Mouse (Mus musculus) lung, postnatal 36 days (tissue): Measurements from ENCODE around the gene Pole4.
"Not testable (repeated sequence)": the region's sequence is repeated elsewhere in the genome, so short reads cannot be mapped to it uniquely, and the experiment has no call there.

Source experiments
- DNase-seq: peaks from one replicate; pipeline ENCODE4 v3.0.0; 2022; ENCODE audit warnings: mixed read lengths

Gene Pole4

DNA sequence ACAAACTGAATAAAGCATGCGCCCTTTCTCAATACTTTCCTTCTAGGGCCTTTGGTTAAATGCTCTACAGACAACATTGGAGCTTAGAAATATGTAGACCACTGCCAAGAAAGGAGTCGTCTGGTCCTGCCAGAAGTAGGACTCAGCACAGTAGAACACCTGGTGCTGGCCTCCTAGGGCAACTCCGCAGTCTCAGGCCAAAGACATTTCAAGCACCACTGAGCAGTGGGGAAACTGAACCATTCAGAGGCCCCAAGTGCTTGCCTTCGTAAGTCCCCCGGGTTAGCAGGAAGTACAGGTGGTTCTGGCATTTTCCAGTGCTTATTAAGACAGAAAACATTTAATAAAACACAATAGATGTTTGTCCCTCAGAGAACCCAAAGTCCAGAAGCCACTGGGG is 9.7 kb upstream of the Pole4 start:
- DNase-seq, result no peak

DNA sequence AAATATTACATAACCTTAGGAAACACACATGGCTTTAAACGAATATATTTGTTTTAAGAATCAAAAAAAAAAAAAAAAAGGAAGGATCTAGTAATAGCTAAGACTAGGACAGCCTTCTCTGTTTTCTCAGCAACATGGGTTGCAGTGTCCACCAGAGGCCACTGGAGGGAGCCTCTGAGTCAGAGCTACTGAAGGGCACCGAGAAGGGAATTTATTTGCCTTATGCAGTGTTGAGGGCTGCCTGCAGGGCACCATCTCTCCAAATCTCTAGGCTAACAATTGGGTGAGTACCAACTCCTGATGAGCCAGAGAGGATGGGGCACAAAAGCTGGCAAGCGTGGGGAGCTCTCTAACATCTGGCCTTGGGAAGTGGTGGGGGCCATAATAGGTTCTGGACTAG is 9.1 kb upstream of the Pole4 start:
- DNase-seq, result peak; percentile 92

DNA sequence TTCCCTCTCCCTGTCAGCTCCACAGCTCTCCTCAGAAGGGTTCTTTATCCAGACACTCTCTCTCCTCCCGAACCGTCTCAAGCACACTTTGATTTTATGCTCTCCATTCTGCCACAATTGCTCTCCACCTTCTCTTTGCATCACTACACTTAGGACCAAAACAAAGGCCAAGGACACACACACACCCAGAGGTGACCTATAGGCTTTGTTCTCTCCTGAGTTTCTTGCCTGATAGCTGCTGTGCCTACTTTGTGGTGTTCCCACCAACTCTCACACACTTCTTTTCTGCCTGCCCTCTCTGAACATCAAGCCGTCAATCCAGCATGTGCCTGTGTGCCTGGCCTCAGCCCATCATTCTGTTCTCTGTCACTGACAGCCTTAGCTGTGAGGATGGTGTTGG is 2.6 kb upstream of the Pole4 start:
- no peak for DNase-seq

DNA sequence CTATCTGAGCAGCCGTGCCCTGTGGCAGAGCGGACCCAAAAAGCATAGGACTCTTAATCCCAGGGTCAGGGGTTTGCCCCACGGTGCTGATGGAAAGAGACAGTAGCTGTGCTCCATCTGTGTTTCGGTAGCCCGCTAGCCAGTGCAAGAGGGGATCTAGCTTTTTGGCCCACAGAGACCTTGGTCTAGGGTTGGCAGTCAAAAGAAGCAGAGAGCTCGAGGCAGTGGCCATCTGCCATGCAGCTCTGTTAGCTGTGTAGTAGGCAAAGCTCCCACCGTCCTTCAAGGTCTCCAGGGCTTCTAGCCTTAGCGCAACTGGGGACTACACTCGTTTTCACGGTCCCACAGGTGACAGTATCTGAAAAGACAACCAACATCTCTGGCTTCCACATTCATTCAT is 2.1 kb upstream of the Pole4 start:
- DNase-seq, result no peak

DNA sequence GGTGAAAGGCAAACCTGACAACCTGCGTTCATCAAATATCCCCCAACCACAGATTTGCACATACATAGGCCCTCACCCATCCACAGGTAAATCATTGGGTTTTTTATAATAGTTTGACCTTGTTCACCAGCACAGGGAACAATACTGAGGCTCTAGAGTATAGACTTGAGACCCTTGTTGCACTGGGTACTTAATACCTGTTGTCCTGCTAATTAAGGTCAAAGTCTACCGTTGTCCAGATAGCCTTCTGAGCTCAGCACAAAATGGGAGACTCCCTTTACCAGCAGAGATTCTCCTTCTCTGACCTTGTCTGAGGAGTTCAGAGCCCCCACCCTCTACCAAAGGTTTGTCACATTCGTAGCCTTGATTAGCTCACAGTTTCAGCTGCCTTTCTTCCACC is 1.5 kb downstream of the Pole4 start:
- no peak for DNase-seq

DNA sequence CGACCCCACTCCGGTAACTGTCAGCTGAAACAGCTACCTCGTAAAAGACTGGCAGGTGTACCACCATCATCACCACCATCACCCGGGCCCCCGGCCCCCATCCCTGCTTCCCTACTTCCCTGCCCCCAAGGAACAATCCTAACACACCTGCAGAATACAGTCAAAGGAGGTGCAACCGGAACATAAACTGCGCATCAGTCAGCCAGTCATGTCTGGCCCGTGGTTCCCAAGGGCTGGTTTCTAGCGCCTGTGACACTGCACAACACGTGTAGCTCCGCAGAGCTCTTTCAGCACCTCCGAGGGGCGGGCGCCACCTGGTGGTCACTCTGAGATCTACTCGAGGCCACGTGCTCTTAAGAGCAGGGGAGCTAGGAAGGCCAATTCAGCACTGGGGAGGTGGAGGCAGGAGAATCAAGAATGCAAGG is 2.6 kb downstream of the Pole4 start:
- DNase-seq, result peak; percentile 91

DNA sequence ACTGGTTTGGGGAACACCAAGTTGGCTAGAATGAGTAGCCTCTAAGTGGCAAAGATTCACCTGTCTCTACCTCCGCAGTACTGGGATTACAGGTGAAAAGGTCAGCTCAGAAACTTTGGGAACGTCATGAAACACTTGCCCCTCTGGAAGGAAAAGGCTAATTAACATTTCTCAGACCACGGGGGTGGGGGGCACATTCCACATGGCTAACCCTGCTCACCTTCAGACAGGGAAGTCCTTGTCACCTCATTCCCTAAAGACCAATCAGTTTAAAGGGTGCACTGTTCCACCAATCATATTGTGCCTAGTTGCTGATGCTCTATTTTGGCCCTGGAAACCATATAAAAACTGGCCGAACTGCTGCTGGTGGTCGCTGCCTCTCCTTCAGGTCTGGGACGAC is 3.9 kb downstream of the Pole4 start:
- DNase-seq, result no peak

DNA sequence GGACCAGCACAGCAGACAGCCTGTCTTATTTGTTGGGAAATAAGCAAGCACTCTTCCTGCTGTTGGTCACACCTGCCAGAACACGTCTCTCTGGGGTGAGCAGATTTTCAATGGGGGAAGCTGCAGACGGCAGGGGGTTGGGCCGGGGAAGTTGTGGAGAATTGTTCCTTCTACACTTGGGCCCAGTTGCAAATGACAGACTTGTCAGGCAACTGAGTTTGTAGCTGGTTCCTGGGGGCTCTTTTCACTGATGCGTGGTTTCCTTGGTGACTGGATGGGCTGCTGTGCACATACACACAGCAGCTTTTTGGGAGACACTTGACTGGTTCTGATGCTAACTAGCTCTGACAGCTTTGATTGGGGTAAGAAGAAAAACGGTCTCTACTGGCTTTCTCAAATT is 5.3 kb downstream of the Pole4 start:
- DNase-seq, result no peak

DNA sequence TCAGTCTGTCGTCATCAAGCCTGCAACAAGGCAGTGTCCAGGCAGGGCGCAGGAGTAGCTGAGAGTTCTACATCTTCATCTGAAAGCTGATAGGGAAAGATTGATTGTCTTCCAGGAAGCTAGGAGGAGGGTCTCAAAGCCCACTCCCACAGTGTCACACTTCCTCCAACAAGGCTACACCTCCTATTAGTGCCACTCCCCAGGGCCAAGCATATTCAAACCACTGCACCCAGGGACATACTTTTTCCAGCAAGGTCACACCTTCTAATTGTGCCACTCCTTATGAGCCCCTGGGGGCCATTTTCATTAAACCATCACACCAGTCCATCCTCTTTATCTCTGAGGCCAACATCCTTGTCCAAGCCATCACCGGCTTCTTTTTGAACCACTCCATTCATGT is 8.4 kb downstream of the Pole4 start:
- DNase-seq, result no peak

DNA sequence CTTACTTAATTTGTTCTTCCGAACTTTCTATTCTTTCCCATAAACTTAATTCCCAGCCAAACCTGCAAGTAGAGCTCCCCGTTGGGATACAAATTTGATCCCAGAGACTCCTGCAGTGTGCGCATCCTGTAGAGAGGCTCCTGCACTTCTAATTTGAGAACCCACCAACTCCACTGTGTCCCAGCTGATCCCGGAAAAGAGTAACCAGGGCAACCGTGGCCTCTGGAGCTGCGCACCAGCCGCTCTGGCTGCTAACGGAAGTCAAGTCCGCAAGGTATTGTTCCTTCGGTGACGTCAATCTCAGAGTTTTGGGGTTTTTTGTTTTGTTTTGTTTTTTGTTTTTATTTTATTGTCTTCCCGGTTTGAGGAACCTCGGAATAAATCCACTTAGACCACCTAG is 10.5 kb downstream of the Pole4 start:
- DNase-seq, result no peak

DNA sequence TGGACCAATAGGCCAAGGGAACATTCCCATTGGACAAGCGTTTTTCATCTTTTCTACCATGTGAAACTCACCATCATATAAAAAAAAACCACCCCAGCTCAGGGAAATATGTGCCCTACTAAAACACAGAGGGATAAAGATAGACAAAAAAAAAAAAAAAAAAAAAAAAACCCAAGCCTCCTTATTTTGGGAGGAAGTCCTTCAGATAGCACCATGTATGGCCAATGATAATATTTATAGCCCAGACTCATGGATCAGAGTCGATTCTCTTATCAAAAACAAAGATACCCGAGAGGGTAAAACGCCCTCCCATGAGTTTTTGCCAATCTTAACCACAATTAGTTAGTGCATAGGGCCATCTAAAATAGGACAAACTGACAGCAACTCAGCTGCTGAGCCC is 15.7 kb downstream of the Pole4 start:
- DNase-seq, result no peak

DNA sequence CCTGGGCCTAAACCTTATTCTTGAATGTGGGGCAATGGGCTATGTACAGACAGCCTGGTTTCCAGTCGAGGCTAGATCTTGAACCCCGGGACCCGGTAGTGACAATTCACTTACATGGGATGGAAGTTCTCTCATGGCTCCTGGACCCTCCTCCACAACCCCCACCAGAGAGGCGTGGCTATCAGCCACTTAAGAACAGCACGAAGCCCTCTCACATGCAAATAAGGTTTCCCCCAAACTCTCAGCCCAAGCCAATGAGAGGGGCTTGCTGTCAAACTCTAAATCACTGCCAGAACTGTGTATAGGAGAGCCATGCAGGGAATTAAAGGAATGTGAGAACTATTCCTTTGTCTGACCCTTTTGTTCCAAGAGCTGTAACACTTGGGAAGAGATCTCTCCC is 16.6 kb downstream of the Pole4 start:
- not testable (repeated sequence) for DNase-seq

DNA sequence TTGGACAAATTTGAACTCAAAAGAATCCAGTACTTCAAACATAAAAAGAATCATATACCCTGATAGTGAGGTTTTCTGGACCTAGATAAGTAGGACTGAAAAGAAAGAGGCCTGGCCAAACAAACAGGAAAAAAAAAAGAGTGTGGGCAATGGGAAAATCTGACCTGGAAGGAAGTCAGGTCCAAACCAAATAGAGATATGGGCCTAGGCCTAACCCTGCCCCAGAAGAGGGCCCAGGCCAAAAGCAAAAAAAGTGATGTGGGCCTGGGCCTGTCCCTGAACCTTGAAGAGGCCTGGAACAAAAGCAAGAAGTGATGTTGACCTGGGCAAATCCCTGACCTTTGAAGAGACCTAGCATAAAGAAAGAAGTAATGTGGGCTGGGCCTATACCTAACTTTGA is 21.0 kb downstream of the Pole4 start:
- DNase-seq, result no peak

DNA sequence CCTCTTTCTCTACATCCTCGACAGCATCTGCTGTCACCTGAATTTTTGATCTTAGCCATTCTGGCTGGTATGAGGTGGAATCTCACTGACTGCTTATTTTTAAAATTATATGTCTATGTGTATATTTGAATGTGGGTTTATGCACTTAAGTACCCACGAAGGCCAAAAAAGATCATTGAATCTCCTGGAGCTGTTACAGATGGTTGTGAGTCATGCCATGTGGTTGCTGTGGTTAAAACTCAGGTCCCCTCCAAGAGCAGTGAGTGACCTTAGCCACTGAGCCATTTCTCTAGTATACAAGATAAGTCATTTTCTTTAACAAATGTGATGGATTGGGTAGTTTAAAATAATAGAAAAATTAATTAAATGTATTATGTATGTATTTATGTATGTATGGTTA is 25.9 kb downstream of the Pole4 start:
- DNase-seq, result not testable (repeated sequence)

DNA sequence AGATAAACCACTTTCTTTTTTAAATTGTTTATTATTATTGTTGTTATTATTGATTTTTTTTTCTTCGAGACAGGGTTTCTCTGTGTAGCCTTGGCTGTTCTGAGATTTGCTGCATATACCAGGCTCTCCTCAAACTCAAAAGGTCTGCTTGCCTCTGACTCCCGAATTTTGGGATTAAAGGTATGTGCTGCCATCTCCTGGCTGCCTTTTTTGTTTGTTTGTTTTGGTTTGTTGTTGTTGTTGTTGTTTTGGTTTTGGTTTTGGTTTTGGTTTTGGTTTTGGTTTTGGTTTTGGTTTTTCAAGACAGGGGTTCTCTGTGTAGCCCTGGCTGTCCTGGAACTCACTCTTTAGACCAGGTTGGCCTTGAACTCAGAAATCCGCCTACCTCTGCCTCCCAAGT is 27.5 kb downstream of the Pole4 start:
- DNase-seq, result not testable (repeated sequence)

DNA sequence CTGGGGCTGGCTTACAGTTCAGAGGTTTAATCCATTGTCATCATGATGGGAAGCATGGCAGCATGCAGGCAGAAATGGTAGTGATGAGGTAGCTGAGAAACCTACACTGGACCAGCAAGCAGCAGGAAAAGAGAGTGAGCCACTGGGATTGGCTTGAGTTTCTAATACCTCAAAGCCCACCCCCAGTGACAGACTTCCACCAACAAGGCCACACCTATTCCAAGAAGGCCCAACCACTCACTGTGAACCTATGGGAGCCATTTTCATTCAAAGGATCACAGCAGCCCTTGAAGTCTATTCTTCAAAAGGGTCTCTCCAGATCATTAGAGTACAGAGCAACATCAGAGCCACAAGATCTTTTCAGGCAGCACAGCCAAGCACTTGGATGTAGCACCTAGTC is 38.7 kb downstream of the Pole4 start:
- DNase-seq, result no peak

DNA sequence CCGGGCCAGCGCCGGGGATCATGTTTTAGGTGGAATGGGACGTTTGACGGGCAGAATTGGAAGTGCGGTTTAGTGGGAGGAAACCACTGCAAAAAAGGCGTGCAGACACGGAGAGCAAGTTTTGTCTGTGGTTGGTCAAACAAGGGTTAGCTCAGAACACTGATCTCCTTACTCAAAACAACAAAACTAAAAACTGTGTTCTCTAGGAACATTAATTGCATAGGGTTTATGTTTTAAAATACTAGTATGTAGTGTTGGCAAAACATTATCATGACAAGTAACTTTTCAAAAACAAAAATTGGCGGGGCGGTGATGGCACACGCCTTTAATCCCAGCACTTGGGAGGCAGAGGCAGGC is 52.0 kb downstream of the Pole4 start:
- DNase-seq, result no peak

DNA sequence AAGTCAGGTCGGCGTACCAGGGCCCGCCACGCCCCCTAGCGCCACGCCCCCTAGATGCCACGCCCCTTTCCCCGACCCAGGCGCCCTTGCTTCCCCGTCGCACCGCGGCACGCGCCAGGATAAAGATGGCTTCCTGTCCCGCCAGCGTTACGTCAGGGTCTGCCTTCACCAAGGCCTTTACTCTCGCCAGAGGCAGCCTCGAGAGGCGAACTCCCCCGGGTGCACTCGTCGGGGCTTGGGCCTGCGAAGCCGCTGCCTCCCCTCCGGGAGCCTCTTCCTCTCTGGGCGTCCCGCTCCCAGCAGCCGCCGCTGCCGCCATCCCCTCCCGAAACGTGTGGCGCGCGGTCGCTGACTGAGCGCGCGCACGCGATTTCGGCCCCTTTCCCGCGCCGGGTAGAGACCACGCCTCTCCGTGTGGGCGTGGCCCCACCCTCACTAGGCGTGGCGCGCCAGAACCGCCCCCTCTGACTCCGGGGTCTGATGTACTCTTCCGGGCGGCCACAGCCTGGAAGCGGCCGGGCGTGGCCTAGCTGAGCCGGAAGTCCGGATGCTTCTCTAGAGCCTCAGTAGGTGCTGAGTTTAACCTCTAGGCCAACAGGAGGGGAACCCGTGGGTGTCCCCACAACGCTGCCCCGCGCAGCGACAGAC is 52.5 kb downstream of the Pole4 start:
- peak; percentile 96 for DNase-seq

DNA sequence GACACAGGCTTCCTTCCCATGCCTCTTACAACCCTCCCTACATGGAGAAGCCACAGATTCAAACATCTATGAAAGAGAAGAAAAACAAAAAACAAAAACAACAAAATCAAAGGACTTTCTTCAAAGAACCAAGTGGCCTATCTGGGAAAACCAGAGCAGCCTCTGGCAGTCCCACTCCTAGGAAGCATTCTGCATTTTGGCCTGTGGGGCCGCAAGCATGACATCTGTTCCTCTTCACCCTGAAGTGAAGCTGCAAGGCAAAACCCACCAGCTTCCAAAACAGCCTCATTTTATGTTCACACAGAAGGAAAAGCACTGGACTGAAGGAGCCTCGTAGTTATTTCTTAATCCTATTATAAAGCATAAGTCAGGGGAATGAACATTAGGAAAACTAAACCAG is 56.1 kb downstream of the Pole4 start:
- DNase-seq, result no peak

DNA sequence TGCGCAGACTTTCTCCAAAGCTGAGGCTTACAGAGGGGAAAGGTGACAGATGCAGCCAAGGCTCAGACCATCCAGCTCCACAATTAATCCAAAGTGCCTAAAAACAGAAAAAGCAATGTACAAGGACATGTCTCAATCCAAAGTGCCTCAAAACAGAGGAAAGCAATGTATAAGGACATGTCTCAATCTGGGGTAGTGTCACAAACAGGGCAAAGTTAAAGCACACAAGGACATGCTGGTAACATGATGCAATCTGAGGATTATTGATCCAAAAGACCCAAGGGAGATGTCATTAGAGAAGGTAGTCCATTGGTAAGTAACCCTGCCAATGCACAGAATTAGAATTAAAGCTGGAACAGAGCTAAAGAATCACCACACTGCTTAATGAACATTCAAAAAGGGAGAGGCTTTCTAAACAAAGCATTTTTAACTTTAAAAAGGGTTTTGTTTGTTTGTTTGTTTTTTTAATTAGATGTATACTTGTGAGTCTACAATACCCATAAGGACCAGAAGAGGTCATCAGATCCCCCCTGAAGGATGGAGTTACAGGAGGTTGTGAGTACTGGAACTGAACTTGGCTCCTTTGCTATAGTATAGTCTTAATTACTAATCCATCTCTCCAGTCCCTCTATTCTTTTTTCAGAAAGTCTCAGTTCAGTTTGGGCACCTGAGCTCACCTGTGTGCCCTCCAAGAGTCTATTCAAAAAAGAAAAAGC is 57.1 kb downstream of the Pole4 start:
- no peak for DNase-seq

DNA sequence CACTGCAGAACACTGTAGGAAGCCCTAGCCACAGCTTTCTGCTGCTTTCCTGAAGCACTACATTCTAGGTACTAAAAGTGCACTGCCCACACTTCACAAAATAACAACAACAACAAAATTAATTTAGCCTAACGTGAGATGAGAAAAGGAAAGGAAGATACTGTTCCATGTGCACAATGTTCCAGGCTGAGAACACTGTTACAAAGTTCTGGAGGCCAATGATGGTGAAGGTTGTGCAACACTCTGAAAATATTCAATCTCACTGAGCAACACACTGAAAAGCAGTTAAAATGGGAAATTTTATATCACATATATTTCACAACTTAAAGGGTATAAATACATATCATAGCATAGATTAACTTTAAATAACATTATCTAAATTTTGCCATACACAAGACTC is 58.2 kb downstream of the Pole4 start:
- no peak for DNase-seq

DNA sequence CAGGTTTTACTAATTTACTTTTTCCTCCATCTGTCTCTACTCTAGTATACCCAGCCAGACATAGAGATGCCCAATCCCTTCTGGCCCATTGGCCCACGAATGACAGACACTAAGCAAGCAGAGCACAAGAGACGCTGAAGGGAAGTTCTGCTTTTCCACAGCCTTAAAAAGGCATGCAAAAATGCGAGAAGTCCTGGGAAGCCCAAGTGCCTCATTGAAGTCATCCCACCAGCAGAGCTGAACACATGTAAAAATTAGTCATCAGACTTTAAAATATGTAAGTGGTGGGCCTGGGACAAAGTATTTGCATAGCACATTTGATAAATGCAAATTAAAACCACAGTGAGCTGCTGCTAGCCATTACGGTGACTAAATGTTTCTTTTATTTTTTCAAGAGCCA is 65.1 kb downstream of the Pole4 start:
- DNase-seq, result no peak

DNA sequence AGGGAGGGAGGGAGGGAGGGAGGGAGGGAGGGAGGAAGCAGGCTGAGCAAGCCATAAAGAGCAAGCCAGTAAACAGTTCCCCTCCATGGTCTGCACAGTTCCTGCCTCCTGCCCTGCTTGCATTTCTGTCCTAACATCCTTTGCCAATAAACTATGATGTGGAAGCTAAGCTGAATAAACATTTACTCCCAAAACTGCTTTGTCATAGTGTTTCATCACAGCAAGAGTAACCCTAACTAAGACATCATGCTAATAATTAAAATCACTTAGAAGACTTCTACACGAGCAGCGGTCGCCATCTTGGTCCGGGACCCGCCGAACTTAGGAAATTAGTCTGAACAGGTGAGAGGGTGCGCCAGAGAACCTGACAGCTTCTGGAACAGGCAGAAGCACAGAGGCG is 79.8 kb downstream of the Pole4 start:
- DNase-seq, result not testable (repeated sequence)

DNA sequence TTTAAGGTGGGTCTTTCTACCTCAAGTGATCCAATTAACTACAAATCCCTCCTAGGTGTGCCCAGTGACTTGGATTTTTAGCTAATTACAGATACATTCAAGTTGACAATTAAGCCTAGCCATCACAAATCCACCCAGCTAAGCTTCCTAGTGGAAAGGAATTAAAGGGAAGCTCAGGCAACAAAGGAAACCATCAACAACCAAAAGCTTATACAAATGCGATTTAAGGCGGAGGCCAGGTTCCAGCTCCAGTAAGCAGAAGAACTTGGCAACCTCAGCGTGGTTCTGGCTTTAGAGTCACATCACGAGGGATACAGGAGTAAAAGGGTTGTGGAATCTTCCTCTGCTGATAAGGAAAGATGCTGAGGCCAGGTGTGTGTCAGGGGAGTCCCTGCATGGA is 92.0 kb downstream of the Pole4 start:
- DNase-seq, result no peak

DNA sequence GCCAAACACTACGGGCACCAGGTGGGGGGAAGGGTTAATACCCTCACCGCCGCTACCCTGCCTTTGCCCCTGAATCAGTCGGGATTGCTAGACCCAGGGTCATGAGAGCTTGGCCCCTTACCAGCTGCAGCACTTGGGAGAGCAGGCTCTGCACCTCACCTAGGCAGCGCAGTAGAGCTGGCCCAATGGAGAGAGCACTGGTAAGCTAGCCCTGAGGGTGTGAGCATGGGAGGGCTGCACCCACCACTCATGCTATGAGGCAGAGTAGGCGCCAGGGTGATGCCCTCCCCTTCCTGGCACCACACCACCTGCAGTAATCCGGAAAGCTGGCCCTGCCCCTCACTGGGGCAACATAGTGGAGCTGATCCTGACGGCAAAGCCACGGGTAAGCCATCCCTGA is 94.1 kb downstream of the Pole4 start:
- DNase-seq, result no peak
